Comparison of ENCODE assay signal across 11 mouse cellular contexts in genomic region chr9:57950519-57950918, GRCm38 (mm10). TPM values are rescaled to one million over a fixed set of nuclear protein-coding genes. Genes with fewer than 3 reads are reported as not detected.
DNase-seq lines count a peak whose midpoint lies in the region; ATAC-seq and TF ChIP-seq lines count a peak whose summit lies in the region.
"Had no signal": no experiment of that assay in that cellular context is flagged by ENCODE, and none has a peak within 500 bp of the region (broad histone marks: within the 10 kb centered on the region; RNA-seq: fewer than 3 reads in every experiment).

No protein-coding gene starts in this region.

- DNase-seq in adrenal gland, adult 2 months, result peak; percentile 58
- DNase-seq in adrenal gland, adult 8-10 months, result no peak
- no peak for DNase-seq in heart, postnatal 0 days (ENCODE audit: low spot score)
- no peak for DNase-seq in heart, postnatal 4 days
- no peak for DNase-seq in midbrain, postnatal 0 days (ENCODE audit: low spot score)
- no peak for DNase-seq in midbrain, embryonic 11.5 days (ENCODE audit: low spot score, missing footprints)
- peak; percentile 58 for DNase-seq in telencephalon, adult 2 months (ENCODE audit: low read depth, low spot score)
- no peak for DNase-seq in ovary, postnatal 36 days (ENCODE audit: low spot score)
- DNase-seq: gastrocnemius, postnatal 25 days had no signal

- WGBS in heart, postnatal 0 days, result 61% methylated on average over 9 of the region's 9 CpGs
- WGBS in midbrain, postnatal 0 days, result 34% methylated on average over 9 of the region's 9 CpGs
- WGBS in midbrain, embryonic 11.5 days, result 46% methylated on average over 9 of the region's 9 CpGs

- no peak for TF ChIP-seq EP300 in heart, postnatal 0 days (IDR thresholded peaks at IDR 0.05; ENCODE audit: low read depth)

- H3K4me2 ChIP-seq in heart, postnatal 0 days (ENCODE audit: low read depth, low read length), result no peak overlapping the region
- no peak overlapping the region for H3K4me2 ChIP-seq in midbrain, postnatal 0 days (ENCODE audit: low read depth, low read length, poor library complexity, severe bottlenecking)
- no peak overlapping the region for H3K4me2 ChIP-seq in midbrain, embryonic 11.5 days
- H3K4me2 ChIP-seq: limb, embryonic 12.5 days had no signal

- TF ChIP-seq CTCF in heart, postnatal 0 days (IDR thresholded peaks at IDR 0.05; ENCODE audit: low read depth), result no peak
- no peak for TF ChIP-seq CTCF in midbrain, postnatal 0 days (IDR thresholded peaks at IDR 0.05)

- H3K27ac ChIP-seq in heart, postnatal 0 days (ENCODE audit: low read depth), result peak overlapping the region; percentile 49
- H3K27ac ChIP-seq in midbrain, postnatal 0 days (ENCODE audit: low read depth, low read length), result no peak overlapping the region
- H3K27ac ChIP-seq in midbrain, embryonic 11.5 days (ENCODE audit: low read depth, low read length), result no peak overlapping the region
- H3K27ac ChIP-seq: limb, embryonic 12.5 days; macrophage had no signal

- H3K4me3 ChIP-seq in heart, postnatal 0 days (ENCODE audit: low read depth, low read length), result no peak overlapping the region
- H3K4me3 ChIP-seq in midbrain, postnatal 0 days (ENCODE audit: low read depth, low read length), result no peak overlapping the region
- no peak overlapping the region for H3K4me3 ChIP-seq in midbrain, embryonic 11.5 days (ENCODE audit: low read depth, low read length)
- H3K4me3 ChIP-seq: limb, embryonic 12.5 days had no signal

- H3K27me3 ChIP-seq in heart, postnatal 0 days (ENCODE audit: control insufficient read depth, insufficient read depth, low read length), result 0 out of 2 replicates have a peak, but pooled peaks cover 15% of the 10 kb centered on the region
- no peaks in the 10 kb centered on the region for H3K27me3 ChIP-seq in midbrain, postnatal 0 days (ENCODE audit: insufficient read depth, low read length)
- no peaks in the 10 kb centered on the region for H3K27me3 ChIP-seq in midbrain, embryonic 11.5 days (ENCODE audit: control insufficient read depth, insufficient read depth, low read length)

- no peak overlapping the region for H3K9ac ChIP-seq in heart, postnatal 0 days (replicated peaks; ENCODE audit: low read depth, low read length)
- H3K9ac ChIP-seq in midbrain, postnatal 0 days (replicated peaks; ENCODE audit: low read length, poor library complexity, severe bottlenecking), result no peak overlapping the region
- H3K9ac ChIP-seq in midbrain, embryonic 11.5 days (ENCODE audit: low read length), result no peak overlapping the region
- H3K9ac ChIP-seq: limb, embryonic 12.5 days had no signal

- no peaks in the 10 kb centered on the region for H3K9me3 ChIP-seq in heart, postnatal 0 days (replicated peaks; ENCODE audit: control insufficient read depth, low read length)
- no peaks in the 10 kb centered on the region for H3K9me3 ChIP-seq in midbrain, postnatal 0 days (ENCODE audit: low read length)
- H3K9me3 ChIP-seq in midbrain, embryonic 11.5 days (ENCODE audit: control insufficient read depth, low read length), result no peaks in the 10 kb centered on the region
- H3K9me3 ChIP-seq: limb, embryonic 12.5 days had no signal

- peaks cover 9% of the 10 kb centered on the region; the same call in 1 of the 2 replicates for H3K4me1 ChIP-seq in heart, postnatal 0 days (ENCODE audit: control insufficient read depth, insufficient read depth)
- no peaks in the 10 kb centered on the region for H3K4me1 ChIP-seq in midbrain, postnatal 0 days (ENCODE audit: insufficient read depth, low read length)
- peaks cover 14% of the 10 kb centered on the region for H3K4me1 ChIP-seq in midbrain, embryonic 11.5 days (ENCODE audit: control insufficient read depth, insufficient read depth, low read length)

- H3K36me3 ChIP-seq in heart, postnatal 0 days (replicated peaks; ENCODE audit: control insufficient read depth, insufficient read depth, low read length), result no peaks in the 10 kb centered on the region
- peaks cover 12% of the 10 kb centered on the region; the same call in 1 of the 2 replicates for H3K36me3 ChIP-seq in midbrain, postnatal 0 days (ENCODE audit: insufficient read depth, low read length)
- H3K36me3 ChIP-seq in midbrain, embryonic 11.5 days (ENCODE audit: control insufficient read depth, insufficient read depth, low read length), result no peaks in the 10 kb centered on the region
- H3K36me3 ChIP-seq: limb, embryonic 12.5 days had no signal

- ATAC-seq in heart, postnatal 0 days (ENCODE audit: insufficient read depth, low read depth), result no peak
- 0 out of 2 replicates have a peak, but pooled peaks have one; percentile 22 for ATAC-seq in midbrain, postnatal 0 days (ENCODE audit: low FRiP score)
- ATAC-seq in midbrain, embryonic 11.5 days (ENCODE audit: low FRiP score), result no peak

RNA-seq across cellular contexts. Expression of gene Sema7a, which starts 10.6 kb away (rescaled TPM):
- 10 to 100 TPM in 1 of 2 experiments, 1 to 10 TPM in 1; 8.2 to 17.0 TPM for total RNA-seq in adrenal gland, adult 2 months (2021)
- polyA plus RNA-seq in adrenal gland, adult 2 months (2012; rRNA removed), result 54.9 and 59.4 TPM in 2 replicates
- 10 to 100 TPM in 3 of 4 experiments, 1 to 10 TPM in 1; 9.5 to 23.8 (median 17.6) TPM for total RNA-seq in adrenal gland, adult 8-10 months (2022)
- 12.4 and 16.8 TPM in 2 replicates for total RNA-seq in heart, postnatal 0 days (2014; rRNA removed; ENCODE audit: low replicate concordance)
- 0.63 and 1.2 TPM in 2 replicates for polyA plus RNA-seq in heart, postnatal 0 days (2015; fragmentation: Nextera tagmentation; extraction: Ambion mirVana)
- 10 to 100 TPM; 26.0 to 30.1 TPM for total RNA-seq in heart, postnatal 4 days (2021)
- total RNA-seq in midbrain, postnatal 0 days (2014; rRNA removed), result 42.3 and 49.5 TPM in 2 replicates
- 3.2 and 3.6 TPM in 2 replicates for polyA plus RNA-seq in midbrain, postnatal 0 days (2015; fragmentation: Nextera tagmentation; extraction: Ambion mirVana)
- 0.78 and 1.0 TPM in 2 replicates for polyA plus RNA-seq in midbrain, embryonic 11.5 days (2014; fragmentation: Nextera tagmentation; extraction: Ambion mirVana)

RNA-seq across cellular contexts. Expression of gene Ubl7, which starts 39.7 kb away (rescaled TPM):
- total RNA-seq in adrenal gland, adult 2 months (2021), result 10 to 100 TPM; 73.9 to 81.5 TPM
- 273 and 305 TPM in 2 replicates for polyA plus RNA-seq in adrenal gland, adult 2 months (2012; rRNA removed)
- total RNA-seq in adrenal gland, adult 8-10 months (2022), result 10 to 100 TPM; 85.6 to 97.1 (median 88.7) TPM
- total RNA-seq in heart, postnatal 0 days (2014; rRNA removed; ENCODE audit: low replicate concordance), result 94.9 and 132 TPM in 2 replicates
- polyA plus RNA-seq in heart, postnatal 0 days (2015; fragmentation: Nextera tagmentation; extraction: Ambion mirVana), result 139 TPM in 2 replicates
- total RNA-seq in heart, postnatal 4 days (2021), result 10 to 100 TPM; 66.3 to 66.5 TPM
- total RNA-seq in midbrain, postnatal 0 days (2014; rRNA removed), result 103 and 132 TPM in 2 replicates
- 161 and 169 TPM in 2 replicates for polyA plus RNA-seq in midbrain, postnatal 0 days (2015; fragmentation: Nextera tagmentation; extraction: Ambion mirVana)
- polyA plus RNA-seq in midbrain, embryonic 11.5 days (2014; fragmentation: Nextera tagmentation; extraction: Ambion mirVana), result 111 and 112 TPM in 2 replicates

RNA-seq across cellular contexts. Expression of gene Cyp11a1, which starts 55.7 kb away (rescaled TPM):
- total RNA-seq in adrenal gland, adult 2 months (2021), result 1,000 to 10,000 TPM; 6,621 to 7,422 TPM
- polyA plus RNA-seq in adrenal gland, adult 2 months (2012; rRNA removed), result 1,463 and 1,873 TPM in 2 replicates
- total RNA-seq in adrenal gland, adult 8-10 months (2022), result 1,000 to 10,000 TPM; 7,138 to 8,839 (median 8,155) TPM
- total RNA-seq in heart, postnatal 0 days (2014; rRNA removed; ENCODE audit: low replicate concordance), result 1.1 and 2.3 TPM in 2 replicates
- 0.90 and 1.3 TPM in 2 replicates for polyA plus RNA-seq in heart, postnatal 0 days (2015; fragmentation: Nextera tagmentation; extraction: Ambion mirVana)
- total RNA-seq in heart, postnatal 4 days (2021), result under 1 TPM; 0.45 to 0.69 TPM
- total RNA-seq in midbrain, postnatal 0 days (2014; rRNA removed), result 0.22 and 1.3 TPM in 2 replicates
- 1.3 and 1.5 TPM in 2 replicates for polyA plus RNA-seq in midbrain, postnatal 0 days (2015; fragmentation: Nextera tagmentation; extraction: Ambion mirVana)
- 0.12 TPM in 1 of 2 replicates, not detected in the other for polyA plus RNA-seq in midbrain, embryonic 11.5 days (2014; fragmentation: Nextera tagmentation; extraction: Ambion mirVana)
- polyA plus RNA-seq: macrophage had no signal

Comparison
In these comparisons a context has a peak if more than half of its experiments do, and no peak if none do; other contexts are left out.
1. DNase-seq: peak in adrenal gland, adult 2 months (single experiment) and telencephalon, adult 2 months (single experiment); none in adrenal gland, adult 8-10 months (single experiment), heart, postnatal 0 days (single experiment), heart, postnatal 4 days (single experiment), midbrain, postnatal 0 days (single experiment), midbrain, embryonic 11.5 days (single experiment) and ovary, postnatal 36 days (single experiment).
2. RNA of gene Cyp11a1, which starts 55.7 kb away (total RNA-seq): 7,138 to 8,839 TPM in adrenal gland, adult 8-10 months and 6,621 to 7,422 TPM in adrenal gland, adult 2 months; 1.1 to 2.3 TPM in heart, postnatal 0 days, 0.45 to 0.69 TPM in heart, postnatal 4 days and 0.22 to 1.3 TPM in midbrain, postnatal 0 days; every median in the first group is over 1,000 times any median in the second.